Mouse (Mus musculus) midbrain, embryonic 16.5 days (tissue): Measurements from ENCODE around the gene Pappa. TPM values are rescaled to one million over a fixed set of nuclear protein-coding genes. Genes with fewer than 3 reads are reported as not detected.

Experiments
- ATAC-seq: fragments of 200-750 bp; cut with Nextera tagmentation; 2 replicates; pipeline ENCODE4 v1.8.0; 2017; ENCODE audit warnings: moderate TSS enrichment
- H3K27ac ChIP-seq: fragments of 300-500 bp; sonication (generic); 2 replicates; pipeline ENCODE4 v1.5.1; 2014; ENCODE audit warnings: mild to moderate bottlenecking, low read length, mixed read lengths
- H3K27me3 ChIP-seq: fragments of 300-500 bp; sonication (generic); 2 replicates; pipeline ENCODE4 v1.6.1; 2014; ENCODE audit warnings: low read depth, low read length, mixed read lengths; ENCODE audit not compliant: control insufficient read depth, insufficient read depth
- H3K36me3 ChIP-seq: fragments of 300-500 bp; sonication (generic); 2 replicates; pipeline ENCODE4 v1.6.1; 2014; ENCODE audit warnings: mild to moderate bottlenecking, low read length, moderate library complexity, mixed read lengths; ENCODE audit not compliant: control insufficient read depth, insufficient read depth
- H3K4me1 ChIP-seq: fragments of 300-500 bp; sonication (generic); 2 replicates; pipeline ENCODE4 v1.6.1; 2014; ENCODE audit warnings: mild to moderate bottlenecking, low read length, mixed read lengths; ENCODE audit not compliant: control insufficient read depth, insufficient read depth
- H3K4me2 ChIP-seq: fragments of 300-500 bp; sonication (generic); 2 replicates; pipeline ENCODE4 v1.6.1; 2014; ENCODE audit warnings: mild to moderate bottlenecking, low read length, mixed read lengths
- H3K4me3 ChIP-seq: fragments of 300-500 bp; sonication (generic); 2 replicates; pipeline ENCODE4 v1.5.1; 2014; ENCODE audit warnings: low read depth, mild to moderate bottlenecking, low read length, moderate library complexity, mixed read lengths
- H3K9ac ChIP-seq: fragments of 300-500 bp; sonication (generic); 2 replicates; pipeline ENCODE4 v1.6.1; 2014; ENCODE audit warnings: low read depth, low read length, mixed read lengths
- H3K9me3 ChIP-seq: fragments of 300-500 bp; sonication (generic); replicated peaks from 2 replicates; pipeline ENCODE4 v1.6.1; 2014; ENCODE audit warnings: mild to moderate bottlenecking, low read length, mixed read lengths; ENCODE audit not compliant: control insufficient read depth, poor library complexity, severe bottlenecking
- WGBS: fragments of 180-500 bp; shearing (Covaris S2); extraction: QIAGEN DNeasy Blood & Tissue Kit; methylation state at CpG from one replicate; pipeline ENCODE4 v1.1.7; 2014; 5-methylcytosine and 5-hydroxymethylcytosine counted together
- polyA plus RNA-seq: library from polyadenylated mRNA; unstranded; fragments of >200 nt; fragmentation: Nextera tagmentation; extraction: Ambion mirVana; gene quantifications from 2 replicates; pipeline ENCODE4 v1.2.1, GENCODE M21; 2015

Gene Pappa
- polyA plus RNA-seq, 1 experiment from 2014 or later: 0.75 TPM

- WGBS: 80% methylated on average over 2 of the region's 2 CpGs
- Histone ChIP-seq H3K9ac (no peak overlapping the region), H3K4me3 (no peak overlapping the region), H3K9me3 (no peaks in the 10 kb centered on the region), H3K36me3 (no peaks in the 10 kb centered on the region), H3K4me1 (no peaks in the 10 kb centered on the region), H3K4me2 (no peak overlapping the region), H3K27me3 (no peaks in the 10 kb centered on the region), H3K27ac (no peak overlapping the region)
- ATAC-seq: no peak
Observed at GRCm38 (mm10) chr4:65153601-65154000, 29.6 kb downstream of the Pappa start.

DNA sequence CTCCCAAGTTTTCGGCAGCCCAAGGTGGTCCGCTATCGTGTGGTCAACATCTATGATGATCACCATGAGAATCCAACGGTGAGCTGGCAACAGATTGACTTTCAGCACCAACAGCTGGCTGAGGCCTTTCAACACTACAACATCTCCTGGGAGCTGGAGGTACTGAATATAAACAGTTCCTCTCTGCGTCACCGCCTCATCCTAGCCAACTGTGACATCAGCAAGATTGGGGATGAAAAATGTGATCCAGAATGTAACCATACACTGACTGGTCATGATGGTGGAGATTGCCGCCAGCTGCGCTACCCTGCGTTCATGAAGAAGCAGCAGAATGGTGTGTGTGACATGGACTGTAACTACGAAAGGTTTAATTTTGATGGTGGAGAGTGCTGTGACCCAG lies 32.3 kb downstream of the Pappa start:
- no peaks in the 10 kb centered on the region for H3K27me3 ChIP-seq
- no peak overlapping the region for H3K4me3 ChIP-seq
- H3K4me1 ChIP-seq: no peaks in the 10 kb centered on the region
- no peaks in the 10 kb centered on the region for H3K9me3 ChIP-seq
- no peak overlapping the region for H3K27ac ChIP-seq
- ATAC-seq: no peak
- H3K4me2 ChIP-seq: no peak overlapping the region
- 97% methylated on average over 10 of the region's 10 CpGs for WGBS
- no peak overlapping the region for H3K9ac ChIP-seq
- H3K36me3 ChIP-seq: no peaks in the 10 kb centered on the region

DNA sequence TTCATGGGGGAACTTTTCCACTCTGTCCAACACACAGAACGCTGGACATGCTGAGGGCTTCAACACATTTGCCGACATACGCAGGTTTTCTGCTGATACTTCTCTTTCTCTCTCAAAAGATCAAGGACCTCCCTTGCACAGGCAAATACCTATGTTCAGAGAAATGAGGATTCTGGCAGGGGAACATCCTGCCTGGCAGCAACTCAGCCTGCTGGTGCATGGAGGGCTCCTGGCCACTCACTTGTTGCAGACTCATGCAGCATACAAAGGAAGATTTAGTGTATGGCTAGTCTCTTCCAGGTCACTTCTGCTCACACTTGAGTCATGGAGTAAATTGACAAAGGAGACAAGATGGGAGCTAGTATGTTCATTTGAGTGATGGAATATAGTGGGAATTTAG lies 34.7 kb downstream of the Pappa start:
- WGBS: 94% methylated on average over 3 of the region's 3 CpGs
- Histone ChIP-seq H3K27ac (no peak overlapping the region), H3K9ac (no peak overlapping the region), H3K4me1 (no peaks in the 10 kb centered on the region), H3K9me3 (no peaks in the 10 kb centered on the region), H3K4me2 (no peak overlapping the region), H3K27me3 (no peaks in the 10 kb centered on the region), H3K36me3 (no peaks in the 10 kb centered on the region), H3K4me3 (no peak overlapping the region)
- no peak for ATAC-seq

- ATAC-seq: no peak
- Histone ChIP-seq H3K27ac (no peak overlapping the region), H3K36me3 (no peaks in the 10 kb centered on the region), H3K9ac (no peak overlapping the region), H3K9me3 (no peaks in the 10 kb centered on the region), H3K4me3 (no peak overlapping the region), H3K27me3 (no peaks in the 10 kb centered on the region), H3K4me2 (no peak overlapping the region), H3K4me1 (no peaks in the 10 kb centered on the region)
- 55% methylated on average over 5 of the region's 5 CpGs for WGBS
Observed at GRCm38 (mm10) chr4:65159481-65159880, 35.5 kb downstream of the Pappa start.

- no peaks in the 10 kb centered on the region for H3K36me3 ChIP-seq
- H3K9ac ChIP-seq: no peak overlapping the region
- H3K4me2 ChIP-seq: no peak overlapping the region
- H3K4me1 ChIP-seq: no peaks in the 10 kb centered on the region
- H3K27me3 ChIP-seq: no peaks in the 10 kb centered on the region
- H3K9me3 ChIP-seq: no peaks in the 10 kb centered on the region
- no peak for ATAC-seq
- no peak overlapping the region for H3K4me3 ChIP-seq
- no peak overlapping the region for H3K27ac ChIP-seq
- WGBS: 86% methylated on average over 3 of the region's 3 CpGs
Observed at GRCm38 (mm10) chr4:65163698-65164097, 39.7 kb downstream of the Pappa start.

- no peak overlapping the region for H3K4me3 ChIP-seq
- no peak overlapping the region for H3K27ac ChIP-seq
- 89% methylated on average over 3 of the region's 3 CpGs for WGBS
- H3K9ac ChIP-seq: no peak overlapping the region
- H3K4me1 ChIP-seq: no peaks in the 10 kb centered on the region
- H3K36me3 ChIP-seq: no peaks in the 10 kb centered on the region
- no peak overlapping the region for H3K4me2 ChIP-seq
- no peaks in the 10 kb centered on the region for H3K27me3 ChIP-seq
- ATAC-seq: no peak
- no peaks in the 10 kb centered on the region for H3K9me3 ChIP-seq
Observed at GRCm38 (mm10) chr4:65166288-65166835, 42.4 kb downstream of the Pappa start.

DNA sequence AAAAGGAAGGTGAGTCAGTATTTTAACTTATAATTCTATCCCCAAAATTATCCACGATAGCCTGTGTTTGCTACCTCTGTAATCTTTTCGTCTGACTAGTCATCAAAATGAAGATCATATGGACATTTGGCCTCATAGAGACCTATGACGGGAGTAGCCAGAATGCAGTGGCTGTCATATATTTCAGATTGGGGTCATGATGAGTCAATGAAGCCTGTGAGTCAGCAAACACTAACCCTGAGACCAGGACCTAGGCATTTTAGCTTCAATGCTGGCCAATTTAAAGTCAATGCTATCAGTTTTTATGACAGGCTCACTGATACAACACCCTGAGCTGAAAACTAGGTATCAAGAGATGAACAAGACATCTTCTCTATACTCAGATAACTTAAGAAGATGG lies 50.5 kb downstream of the Pappa start:
- no peak for ATAC-seq
- Histone ChIP-seq H3K4me1 (no peaks in the 10 kb centered on the region), H3K9ac (no peak overlapping the region), H3K27me3 (no peaks in the 10 kb centered on the region), H3K9me3 (no peaks in the 10 kb centered on the region), H3K4me2 (no peak overlapping the region), H3K27ac (no peak overlapping the region), H3K4me3 (no peak overlapping the region), H3K36me3 (no peaks in the 10 kb centered on the region)
- 89% methylated on average over 3 of the region's 3 CpGs for WGBS

DNA sequence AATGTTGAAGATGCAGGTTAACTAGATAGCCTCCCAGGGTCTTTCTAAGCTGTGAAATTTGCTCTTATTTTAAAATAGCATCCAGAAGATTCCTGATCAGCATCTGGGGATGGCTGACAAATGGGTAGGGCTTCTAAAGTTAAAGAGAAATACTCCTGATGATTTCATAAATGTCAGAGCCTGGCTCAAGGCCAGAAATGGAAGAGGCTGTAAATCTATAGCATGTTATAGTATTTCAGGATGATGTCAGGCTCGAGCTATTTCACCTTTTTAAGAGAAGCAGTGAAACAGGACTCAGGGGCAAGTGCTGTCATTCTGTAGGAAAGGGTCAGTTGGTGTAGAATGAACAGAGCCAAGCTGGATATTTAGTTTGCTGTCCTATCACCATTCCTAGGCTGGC lies 54.2 kb downstream of the Pappa start:
- Histone ChIP-seq H3K4me3 (no peak overlapping the region), H3K27me3 (no peaks in the 10 kb centered on the region), H3K4me2 (no peak overlapping the region), H3K9ac (no peak overlapping the region), H3K9me3 (no peaks in the 10 kb centered on the region), H3K36me3 (no peaks in the 10 kb centered on the region), H3K27ac (no peak overlapping the region), H3K4me1 (no peaks in the 10 kb centered on the region)
- no peak for ATAC-seq
- WGBS: 73% methylated on average over 1 of the region's 1 CpGs

- Histone ChIP-seq H3K4me3 (no peak overlapping the region), H3K9ac (no peak overlapping the region), H3K4me2 (no peak overlapping the region), H3K4me1 (no peaks in the 10 kb centered on the region), H3K36me3 (no peaks in the 10 kb centered on the region), H3K27ac (no peak overlapping the region), H3K27me3 (no peaks in the 10 kb centered on the region), H3K9me3 (no peaks in the 10 kb centered on the region)
- no peak for ATAC-seq
- 70% methylated on average over 2 of the region's 2 CpGs for WGBS
Observed at GRCm38 (mm10) chr4:65187236-65187635, 63.3 kb downstream of the Pappa start.
